Mouse (Mus musculus): ENCODE measurements at regions not wholly inside any gene's neighbourhood (a gene's known extent, or its start where the extent isn't known, plus 50 kb on each side); places are given as distances from the start of the nearest gene placed in this dataset.
A peak's percentile ranks its signal among the peaks of the same experiment; 100 is the strongest.

DNA sequence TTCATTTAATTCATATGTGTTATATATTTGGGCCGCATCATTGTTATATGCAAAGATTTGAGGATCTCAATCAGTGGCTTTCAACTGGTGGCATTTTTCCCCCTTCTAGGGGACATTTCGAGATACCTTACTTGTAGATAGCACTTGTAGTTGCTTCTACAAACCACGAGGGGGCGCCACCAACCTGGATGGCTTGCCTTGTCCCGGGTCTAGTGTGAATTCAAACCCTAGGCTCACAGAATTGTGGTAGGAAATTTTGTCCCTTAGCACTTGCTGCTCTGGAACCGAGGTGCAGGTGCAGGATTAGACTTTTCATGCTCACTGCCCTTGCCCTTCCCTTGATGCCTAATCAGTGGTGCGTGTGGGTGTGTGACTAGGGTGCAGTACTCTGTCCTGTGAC is 252.2 kb downstream of the Uaca start:
- DNase-seq (ENCODE audit: low read depth, low spot score) = peak; percentile 51

DNA sequence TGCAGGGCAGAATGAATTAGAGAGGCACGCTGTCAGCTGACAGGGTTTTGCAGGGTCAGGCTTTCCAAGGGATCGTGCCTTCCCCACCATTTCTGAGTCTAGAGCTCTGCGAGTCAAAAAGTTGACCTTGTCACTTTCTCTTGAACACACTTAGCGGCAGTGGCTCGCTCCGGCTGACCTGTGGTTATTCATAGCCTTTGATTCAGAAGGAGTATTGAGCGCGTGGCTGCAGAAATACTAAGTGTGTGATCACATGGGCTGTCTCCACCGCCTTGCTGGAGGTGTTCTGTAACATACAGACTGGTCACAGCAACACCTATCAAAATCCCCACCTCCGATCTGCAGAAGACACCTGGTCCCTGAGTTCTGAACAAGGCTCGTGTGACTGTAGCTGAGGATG is 252.9 kb downstream of the Uaca start:
- DNase-seq (ENCODE audit: low read depth, low spot score) = no peak

DNA sequence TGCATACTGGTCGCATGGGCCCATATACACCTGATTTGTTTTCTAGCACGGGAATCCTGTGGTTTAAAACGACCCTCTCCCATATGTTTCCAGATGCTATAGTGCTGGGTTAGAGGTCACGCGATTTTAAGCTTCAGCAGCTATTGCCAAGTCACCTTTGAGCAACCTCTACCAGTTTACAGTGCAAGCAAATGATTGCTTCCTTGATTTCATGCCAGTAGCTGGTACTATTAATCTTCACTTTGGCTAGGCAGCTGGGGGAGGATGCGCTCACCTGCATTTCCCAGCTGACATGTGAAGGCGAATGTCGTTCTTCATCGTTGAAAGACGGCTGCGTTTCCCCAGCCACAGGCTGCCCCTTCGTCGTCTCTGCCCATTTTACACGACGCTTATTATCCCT is 254.2 kb downstream of the Uaca start:
- DNase-seq (ENCODE audit: low read depth, low spot score) = no peak

DNA sequence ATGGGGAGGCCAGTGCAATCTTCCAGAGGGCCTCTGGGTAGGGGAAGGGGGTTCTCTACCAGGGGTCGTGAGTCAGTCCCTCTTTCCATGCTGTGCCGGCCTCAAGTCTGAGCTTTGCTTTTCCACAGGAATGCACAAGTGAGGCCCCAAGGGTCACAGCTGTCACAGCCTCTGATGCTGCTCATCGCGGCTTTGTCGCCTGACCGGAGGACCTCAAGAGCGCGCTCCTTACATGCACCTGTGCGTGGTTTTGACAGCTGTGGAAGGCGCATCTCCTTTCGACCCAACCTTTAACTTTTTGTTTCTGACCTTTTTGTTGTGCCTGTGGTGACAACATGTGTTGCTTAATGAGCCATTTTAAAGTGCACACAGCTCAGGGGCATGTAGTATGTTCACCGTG is 258.3 kb downstream of the Uaca start:
- no peak for DNase-seq (ENCODE audit: low read depth, low spot score)

DNA sequence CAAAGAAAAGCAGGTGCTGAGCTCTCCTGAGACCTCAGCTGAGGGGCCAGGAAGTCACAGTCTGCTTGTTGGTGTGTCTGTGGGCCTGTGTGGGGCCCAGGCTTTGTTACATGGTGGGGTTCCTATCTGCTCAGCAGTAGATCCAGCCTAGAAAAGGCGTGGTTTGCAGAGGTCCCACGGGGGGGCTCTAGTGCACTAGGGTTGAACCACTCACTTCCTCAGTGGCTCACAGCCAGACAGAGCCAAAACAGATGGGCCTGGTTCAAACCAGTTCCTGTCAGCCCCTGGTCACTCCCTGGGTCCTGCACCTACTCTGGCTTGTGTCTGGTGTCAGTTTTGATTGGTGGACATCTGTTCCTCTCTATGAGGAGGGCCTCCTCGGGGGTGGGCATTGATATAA is 260.1 kb downstream of the Uaca start:
- DNase-seq (ENCODE audit: low read depth, low spot score) = peak; percentile 31

DNA sequence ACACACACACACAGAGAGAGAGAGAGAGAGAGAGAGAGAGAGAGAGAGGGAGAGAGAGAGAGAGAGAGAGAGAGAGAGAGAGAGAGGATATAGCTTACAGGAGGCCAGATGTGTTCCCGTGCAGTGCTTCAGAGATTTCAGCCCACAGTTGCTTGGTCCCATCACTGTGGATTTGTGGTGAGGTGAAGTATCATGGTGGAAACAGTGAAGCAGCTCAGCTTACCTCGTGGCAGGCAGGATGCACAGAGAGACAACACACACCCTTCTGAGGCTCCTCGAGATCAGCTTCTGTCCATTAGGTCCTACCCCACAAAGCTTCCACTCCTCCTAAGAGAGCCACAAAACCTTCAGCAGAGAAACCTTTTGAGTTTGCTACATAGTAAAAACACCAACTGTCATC is 261.1 kb downstream of the Uaca start:
- DNase-seq (ENCODE audit: low read depth, low spot score) = no peak

DNA sequence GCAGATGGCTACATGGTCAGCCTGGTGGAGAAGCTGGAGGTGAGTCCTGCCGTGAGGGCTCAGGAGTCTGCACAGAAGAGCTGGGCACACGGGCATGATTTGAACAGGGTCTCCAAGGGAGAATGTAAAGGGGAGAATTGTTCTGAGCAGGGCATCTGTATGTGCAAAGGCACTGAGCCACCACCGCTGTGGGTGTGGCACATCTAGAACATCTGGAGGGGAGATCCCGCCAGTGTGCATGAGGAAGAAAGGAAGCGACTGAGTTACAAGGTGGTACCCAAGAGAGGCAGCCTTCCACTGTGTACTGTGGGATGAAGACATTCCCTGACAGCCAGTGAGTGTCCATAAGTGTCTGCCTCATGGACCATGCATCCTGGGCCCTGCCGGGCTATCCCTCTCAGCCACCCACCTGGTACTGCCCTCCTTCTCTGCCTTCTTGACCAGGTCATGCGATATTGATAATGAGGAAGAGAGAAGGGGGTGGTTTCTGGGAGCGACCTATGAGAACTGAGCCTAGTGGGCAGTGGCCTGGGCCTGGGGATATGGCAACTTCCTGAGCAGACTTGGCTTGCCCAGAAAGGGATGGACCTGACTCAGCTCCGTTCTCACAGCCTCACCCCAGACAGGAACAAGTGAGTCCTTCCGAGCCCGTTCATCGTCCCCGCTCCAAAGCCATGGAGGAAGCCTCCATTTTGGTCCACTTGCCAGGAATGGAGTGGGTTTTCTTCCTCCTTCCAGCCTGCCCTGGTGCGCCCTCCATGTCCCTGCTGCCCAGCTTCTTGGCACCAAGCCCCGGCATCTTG is 261.8 kb downstream of the Uaca start:
- no peak for DNase-seq (ENCODE audit: low read depth, low spot score)

DNA sequence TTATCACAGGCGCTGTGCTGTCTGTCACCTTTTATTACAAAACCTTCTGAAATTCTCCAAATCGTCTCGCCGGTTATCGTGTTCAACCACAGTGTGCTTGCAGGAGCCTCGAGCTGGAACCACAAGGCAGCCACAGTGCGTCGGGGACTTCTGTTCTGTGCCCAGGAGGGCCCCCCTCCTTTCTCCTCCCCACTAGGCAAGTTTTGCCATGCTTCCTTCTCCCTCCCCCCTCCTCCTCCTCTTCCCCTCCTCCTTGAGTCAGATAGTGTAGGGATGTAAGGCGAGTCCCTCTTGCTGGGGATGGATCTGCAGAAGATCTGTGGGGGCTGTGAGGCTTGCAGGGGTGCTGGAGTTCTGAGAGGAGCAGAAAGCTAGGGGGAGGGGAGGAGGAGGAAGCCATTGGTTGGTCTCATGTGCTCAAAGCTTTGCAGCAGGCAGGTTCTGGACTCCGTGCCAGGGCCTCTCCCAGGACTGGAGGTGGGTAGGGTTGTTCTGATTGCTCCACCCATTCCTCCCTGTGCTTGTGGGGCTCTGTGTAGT is 262.5 kb downstream of the Uaca start:
- DNase-seq (ENCODE audit: low read depth, low spot score) = no peak

DNA sequence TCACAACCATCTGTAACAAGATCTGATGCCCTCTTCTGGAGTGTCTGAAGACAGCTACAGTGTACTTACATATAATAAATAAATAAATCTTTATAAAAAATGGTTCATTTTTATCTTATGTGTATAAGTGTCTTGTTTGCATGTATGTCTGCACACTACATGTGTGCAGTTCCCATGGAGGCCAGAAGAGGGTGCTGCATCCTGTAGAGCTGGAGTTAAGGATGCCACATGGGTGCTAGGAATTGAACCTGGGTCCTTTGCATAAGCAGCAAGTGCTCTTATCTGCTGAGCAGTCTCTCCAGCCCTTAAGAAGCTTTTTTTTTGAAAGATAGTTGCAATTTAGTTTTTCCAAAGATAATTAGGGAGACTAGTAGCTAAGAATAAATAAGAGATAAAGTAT is 264.9 kb downstream of the Uaca start:
- no peak for DNase-seq (ENCODE audit: low read depth, low spot score)

DNA sequence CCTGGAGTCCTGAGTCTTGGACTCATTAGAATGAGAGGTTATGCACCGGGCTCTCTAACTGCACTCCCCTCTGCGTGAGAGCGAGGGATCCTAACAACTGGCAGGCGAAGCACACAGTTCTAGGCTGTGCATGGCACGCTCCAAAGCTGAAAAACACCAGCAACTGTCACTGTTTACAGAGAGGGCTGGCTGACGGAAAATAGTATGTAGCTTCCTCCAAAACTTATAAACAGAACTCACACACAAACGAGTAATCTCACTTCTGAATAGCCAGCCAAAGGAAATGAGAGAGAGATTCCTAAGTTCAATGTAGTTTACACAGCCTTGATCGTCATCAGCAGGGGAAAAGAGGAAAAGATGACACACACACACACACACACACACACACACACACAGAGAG is 266.6 kb downstream of the Uaca start:
- DNase-seq (ENCODE audit: low read depth, low spot score) = no peak

DNA sequence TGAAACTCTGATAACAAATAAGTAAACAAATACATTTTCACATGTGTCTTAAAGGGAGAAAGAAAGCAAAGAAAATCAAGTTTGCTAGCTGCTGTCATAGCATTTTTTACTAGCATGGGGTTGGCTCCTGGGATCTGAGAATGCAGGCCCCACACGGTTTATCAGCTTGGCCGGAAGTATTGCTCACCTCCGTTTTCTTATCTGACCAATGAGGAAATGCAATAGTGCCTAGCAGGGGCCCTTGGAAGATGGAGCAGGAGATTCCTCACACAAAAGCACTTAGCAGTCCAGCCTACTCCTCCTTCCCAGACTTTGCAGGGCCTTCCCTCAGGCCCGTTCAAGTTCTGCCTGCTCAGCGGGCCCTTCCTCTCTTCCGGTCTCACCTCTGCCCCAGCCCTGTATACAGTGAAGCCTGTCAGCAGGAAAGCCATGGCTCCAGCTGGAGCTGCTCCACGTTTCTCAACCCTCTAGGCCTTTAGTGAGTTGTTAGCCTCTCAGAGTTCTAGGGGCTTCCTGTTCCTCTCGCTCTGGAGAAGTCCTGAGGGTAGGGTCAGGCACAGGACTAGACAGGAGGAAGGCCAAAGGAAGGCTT is 270.5 kb downstream of the Uaca start:
- DNase-seq (ENCODE audit: low read depth, low spot score) = no peak

DNA sequence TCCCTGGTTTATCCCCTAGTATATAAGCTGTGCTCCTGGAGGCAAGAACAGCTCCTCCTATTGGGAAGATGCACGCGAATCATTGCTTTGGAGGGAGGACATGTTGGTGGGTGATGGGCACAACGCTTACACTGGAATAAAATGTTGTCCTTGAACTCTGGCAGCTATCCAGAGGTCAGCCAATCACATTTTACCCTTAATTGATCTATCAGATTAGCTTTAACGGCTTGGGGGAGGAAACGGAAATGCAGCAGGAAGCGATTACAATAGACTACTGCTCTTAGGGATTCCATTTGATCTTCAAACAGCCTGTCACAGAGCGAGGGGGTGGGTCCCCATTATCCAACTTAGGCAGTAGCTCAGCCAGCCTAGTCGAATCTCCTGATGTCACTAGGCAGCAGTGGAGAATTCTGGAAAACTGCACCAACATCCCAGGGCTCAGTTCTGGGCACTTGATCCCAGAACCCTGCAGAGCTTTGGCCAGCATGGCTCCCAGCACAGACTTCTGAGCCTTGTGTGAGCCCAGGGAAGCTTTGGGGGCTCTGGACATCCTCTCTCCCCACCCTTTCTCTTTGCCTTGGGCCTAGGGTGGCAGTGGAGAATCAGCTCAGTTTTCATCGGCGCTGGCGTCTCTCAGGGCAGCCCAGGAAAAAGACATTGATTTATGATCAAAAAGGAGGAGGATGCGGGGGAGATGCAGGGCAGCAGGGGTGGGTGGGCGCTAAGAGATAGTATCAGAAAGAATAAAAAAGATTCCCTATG is 275.4 kb downstream of the Uaca start:
- DNase-seq (ENCODE audit: low read depth, low spot score) = no peak

DNA sequence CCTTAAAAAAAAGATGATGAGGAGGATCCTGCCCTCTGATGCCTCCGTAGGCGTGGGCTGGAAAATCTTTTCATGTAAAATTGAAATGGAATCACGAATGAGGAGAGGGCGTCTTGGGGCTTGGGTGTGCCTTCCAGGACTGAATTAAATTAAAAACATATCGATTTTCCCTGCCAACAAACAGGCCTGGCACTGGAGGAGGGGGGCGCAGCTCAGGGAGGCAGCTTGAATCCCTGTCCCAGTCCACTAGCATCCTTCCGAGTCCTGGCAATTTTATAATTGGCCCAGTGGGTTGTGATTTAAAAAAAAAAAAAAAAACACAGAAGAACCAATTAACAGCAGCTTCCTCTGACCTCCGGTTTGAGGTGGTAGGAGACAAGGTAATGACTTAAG is 276.0 kb downstream of the Uaca start:
- DNase-seq (ENCODE audit: low read depth, low spot score) = no peak

DNA sequence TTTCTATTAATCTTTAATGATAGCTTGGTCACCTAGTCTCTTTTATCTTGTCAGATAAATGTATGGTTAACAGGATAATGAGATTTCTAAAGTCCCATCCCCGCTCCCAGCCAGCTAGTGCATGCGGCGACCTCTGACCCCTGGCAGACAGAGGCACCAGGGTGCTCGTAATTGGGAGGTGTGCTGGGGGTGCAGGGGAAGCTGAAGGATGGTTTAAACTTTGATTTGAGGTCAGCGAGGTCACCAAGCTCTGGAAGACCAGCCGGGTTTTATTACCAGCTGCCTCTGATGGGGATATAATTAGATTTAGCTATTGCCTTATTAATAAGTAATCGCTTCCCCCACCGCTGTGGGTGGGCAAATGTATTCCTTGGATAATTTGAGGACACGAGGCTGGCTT is 276.5 kb downstream of the Uaca start:
- no peak for DNase-seq (ENCODE audit: low read depth, low spot score)

DNA sequence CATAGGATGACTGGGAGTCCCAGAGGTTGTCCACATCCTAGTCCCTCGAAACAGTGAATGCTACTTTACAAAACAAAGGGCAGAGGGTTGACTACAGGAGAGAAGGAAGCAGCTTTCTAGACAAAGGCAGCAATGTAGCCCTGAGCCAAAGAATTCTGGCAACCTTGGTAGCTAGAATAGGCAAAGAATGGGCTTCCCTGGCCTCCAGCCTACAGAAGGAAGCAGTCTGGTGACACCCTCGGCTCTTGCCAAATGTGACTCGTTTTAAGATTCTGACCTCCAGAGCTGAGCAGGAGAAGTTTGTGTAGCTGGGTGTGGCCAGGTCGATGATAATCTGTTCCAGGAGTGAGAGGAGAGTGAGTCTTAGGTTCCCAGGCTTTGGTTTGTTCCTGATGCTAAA is 279.1 kb downstream of the Uaca start:
- DNase-seq (ENCODE audit: low read depth, low spot score) = no peak

DNA sequence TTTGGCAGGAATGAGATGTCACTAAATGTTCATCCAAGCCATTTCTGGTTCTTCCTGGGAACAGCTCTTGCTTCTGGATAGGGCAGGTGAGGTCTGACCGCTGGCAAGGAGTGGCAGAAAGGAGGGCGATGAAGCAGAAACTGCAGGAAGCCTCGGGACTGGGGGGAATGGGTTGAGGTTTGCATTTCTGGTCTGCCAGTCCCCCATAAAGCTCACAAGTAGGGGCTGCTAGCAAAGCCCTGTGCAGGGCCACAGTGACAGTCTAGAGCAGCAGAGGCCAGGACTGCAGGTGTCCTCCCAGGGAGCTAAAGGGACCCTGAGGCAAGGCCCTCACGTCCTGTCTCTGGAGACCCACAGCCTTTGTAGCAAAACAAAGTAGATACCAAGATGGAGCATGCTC is 280.7 kb downstream of the Uaca start:
- no peak for DNase-seq (ENCODE audit: low read depth, low spot score)

DNA sequence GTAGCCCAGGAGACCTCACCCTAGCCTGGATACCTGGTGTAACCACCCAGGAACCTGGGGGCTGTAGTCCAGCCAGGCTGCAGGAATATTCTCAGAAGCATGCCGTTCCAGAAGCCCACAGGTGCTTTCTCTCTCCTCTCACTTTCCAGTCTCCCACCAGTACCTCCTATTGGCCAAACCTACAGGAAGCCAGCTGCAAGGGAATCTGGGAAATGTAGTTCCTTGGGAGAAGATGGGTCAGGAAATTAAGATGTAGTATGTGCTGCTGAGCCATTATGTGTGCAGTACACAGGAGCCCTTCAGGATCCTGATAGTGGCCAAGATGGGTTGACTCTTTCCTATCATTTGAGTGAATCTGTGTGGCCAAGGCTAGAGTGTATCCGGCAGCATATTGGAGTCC is 282.8 kb downstream of the Uaca start:
- DNase-seq (ENCODE audit: low read depth, low spot score) = no peak

DNA sequence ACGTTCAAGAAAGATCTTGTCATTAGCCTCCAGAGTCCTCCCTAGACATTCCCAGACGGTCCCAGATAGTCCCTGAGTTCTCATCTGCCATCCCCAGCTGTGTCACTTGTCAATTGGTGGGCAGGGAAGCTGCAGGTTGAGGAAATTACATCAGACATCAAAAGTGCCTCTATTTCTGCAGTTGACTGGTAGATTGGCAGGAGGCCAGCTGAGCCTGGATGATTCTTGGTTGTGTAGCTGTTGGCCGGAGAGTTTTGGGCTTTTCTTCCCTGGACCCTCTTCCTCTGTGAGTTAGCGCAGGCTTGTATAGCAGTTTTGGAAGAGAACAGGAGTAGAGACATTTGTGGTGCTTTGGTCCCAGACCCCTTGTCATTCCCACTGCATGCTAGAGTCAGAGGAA is 283.5 kb downstream of the Uaca start:
- no peak for DNase-seq (ENCODE audit: low read depth, low spot score)

DNA sequence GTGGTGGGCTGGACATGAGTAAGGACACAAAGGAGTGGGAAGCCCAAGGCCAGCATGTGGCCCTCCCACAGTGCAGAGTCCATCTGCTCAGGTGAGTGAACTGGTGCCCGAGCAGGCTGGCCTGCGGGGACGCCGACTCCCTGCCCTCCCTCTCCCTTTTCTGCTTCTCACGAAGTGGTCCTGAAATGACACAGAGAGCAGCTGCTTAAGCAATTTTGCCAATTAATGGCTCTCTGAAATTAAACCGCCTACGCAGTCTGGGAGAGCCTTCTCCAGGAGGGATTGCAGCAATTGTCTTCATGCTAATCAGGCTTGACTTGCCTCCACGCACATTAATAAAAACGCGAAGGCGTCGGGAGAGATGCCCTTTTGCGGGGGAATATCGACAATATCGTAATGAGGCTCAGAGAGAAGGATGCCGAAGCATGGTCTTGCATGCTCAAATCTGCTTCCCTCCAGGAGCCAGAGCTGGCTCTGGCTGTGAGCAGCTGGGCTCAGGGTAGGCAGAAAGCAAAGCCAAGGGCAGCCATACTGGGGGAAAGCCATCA is 287.2 kb downstream of the Uaca start:
- no peak for DNase-seq (ENCODE audit: low read depth, low spot score)

DNA sequence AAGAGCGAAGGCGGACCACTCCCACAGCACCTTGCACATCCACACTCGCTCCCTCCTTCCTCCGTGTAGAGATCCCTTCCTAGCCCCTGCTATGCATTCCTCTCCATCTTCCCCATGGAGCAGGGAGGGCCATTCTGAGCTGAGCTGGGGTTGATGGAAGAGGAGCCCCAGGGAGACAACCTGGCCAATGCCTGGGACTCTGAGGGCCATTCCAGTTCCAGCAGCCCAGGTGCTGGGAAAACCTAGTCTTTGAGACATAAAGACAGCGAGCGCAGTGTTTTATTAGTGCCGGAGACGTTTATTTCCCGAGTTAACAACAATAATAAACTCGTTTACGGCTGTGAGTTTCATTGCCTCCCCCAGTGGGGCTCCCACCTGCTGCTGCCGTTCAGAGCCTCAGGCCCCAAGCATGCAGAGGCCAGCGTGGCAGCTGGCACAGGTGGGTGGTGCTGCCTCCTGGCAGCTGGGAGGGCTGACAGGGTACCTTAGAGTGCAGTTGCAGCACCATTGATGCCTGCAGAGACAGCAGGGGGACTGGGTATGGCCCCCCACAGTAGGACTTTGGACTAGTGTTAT is 287.4 kb upstream of the Tle3 start:
- DNase-seq (ENCODE audit: low read depth, low spot score) = no peak

DNA sequence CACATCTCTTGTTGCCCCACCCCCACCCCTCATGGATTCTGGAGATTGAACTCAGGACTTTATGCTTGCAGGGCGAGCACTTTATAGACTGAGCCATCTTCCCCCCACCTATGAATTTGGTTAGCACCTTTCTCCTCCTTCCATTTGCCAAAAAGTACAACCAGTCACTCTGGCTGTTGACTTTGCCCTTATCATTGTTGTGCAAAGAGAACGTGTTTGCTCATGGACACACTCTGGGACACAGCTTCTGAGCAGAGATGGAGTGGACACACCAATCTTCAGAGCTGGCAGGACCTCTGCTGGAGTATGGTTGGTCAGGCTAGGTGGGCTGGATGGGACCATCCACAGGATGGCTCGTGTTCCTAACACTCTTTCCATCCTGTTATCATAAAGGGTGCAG is 285.1 kb upstream of the Tle3 start:
- no peak for DNase-seq (ENCODE audit: low read depth, low spot score)

DNA sequence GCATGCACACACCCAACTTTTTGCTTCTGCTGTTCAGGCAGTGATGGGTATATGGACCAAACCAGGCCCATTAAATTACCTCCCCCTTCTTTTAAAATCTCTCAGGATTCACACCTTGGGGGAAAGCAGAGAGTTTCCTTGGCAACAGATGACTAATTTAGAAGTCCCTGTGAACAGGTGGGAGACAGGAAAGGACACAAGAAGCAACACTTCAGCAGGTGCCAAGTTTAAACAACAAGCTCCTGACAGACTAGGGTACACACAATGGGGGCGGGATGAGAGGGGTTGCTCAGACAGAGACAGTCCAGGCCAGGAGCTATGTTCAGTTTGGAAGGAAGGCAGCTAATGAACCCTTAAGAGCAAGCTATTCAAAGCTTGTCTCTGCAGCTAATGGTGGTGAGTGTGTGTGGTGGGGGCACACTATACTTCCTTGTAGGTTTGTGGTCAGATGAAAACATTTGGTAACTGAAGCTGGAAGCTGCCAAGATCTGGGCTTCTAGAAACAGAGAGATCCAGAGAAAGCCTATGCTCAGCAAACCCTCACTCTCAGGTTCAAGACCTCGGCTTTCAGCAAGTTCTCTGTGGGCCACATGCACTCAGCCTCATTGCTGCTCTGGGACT is 283.0 kb upstream of the Tle3 start:
- no peak for DNase-seq (ENCODE audit: low read depth, low spot score)
